Mouse (Mus musculus): ENCODE measurements at regions not wholly inside any gene's neighbourhood (a gene's known extent, or its start where the extent isn't known, plus 50 kb on each side); places are given as distances from the start of the nearest gene placed in this dataset.

GRCm38 (mm10) chr1:41897768-41898330 lies 797.7 kb upstream of the Pou3f3 start:
- TF ChIP-seq MAX (IDR thresholded peaks at IDR 0.05) (no peak), USF1 (IDR thresholded peaks at IDR 0.05; ENCODE audit: low read depth) (no peak), CTCF (IDR thresholded peaks at IDR 0.05; ENCODE audit: control insufficient read depth, insufficient read depth, insufficient read length) (no peak)

Measured in C2C12 (cell line).